28 mouse cellular contexts compared by ENCODE assay signal in the genomic region with DNA sequence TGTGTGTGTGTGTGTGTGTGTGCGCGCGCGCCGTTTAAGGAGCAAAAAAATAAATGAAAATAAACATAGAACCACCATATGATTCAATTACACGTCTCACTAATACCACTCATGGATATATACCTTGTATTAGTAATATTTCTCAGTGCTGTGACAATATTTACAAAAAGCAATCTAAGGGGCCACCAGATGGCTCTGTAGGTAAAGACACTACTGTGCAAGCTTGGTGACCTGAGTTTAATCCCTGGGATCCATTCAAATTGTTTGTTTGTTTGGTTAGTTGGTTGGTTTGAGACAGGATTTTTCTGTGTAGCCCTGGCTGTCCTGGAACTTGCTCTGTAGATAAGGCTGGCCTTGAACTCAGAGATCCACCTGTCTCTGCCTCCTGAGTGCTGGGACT. TPM values are rescaled to one million over a fixed set of nuclear protein-coding genes. Genes with fewer than 3 reads are reported as not detected.
"Had no signal": no experiment of that assay in that cellular context is flagged by ENCODE, and none has a peak within 500 bp of the region (broad histone marks: within the 10 kb centered on the region; RNA-seq: fewer than 3 reads in every experiment).

No protein-coding gene starts in this region.

- DNase-seq: kidney, adult 11 months; kidney, adult 8-10 months; kidney, postnatal 10 days; kidney, postnatal 36 days; layer of hippocampus, adult 9-11 months; lung, adult 18-20 months; lung, postnatal 14 days; lung, postnatal 4 days; right cerebral cortex, postnatal 25 days; spleen, adult 18-20 months; thymus, adult 18-20 months; thymus, postnatal 36 days had no signal

- H3K27ac ChIP-seq: kidney, embryonic 15.5 days; limb, embryonic 12.5 days; limb, embryonic 15.5 days; liver, embryonic 12.5 days; liver, embryonic 15.5 days; lung, embryonic 15.5 days; midbrain, embryonic 13.5 days; neural tube, embryonic 12.5 days; neural tube, embryonic 15.5 days; stomach, embryonic 15.5 days had no signal

- H3K9me3 ChIP-seq: kidney, embryonic 15.5 days; limb, embryonic 15.5 days; liver, embryonic 12.5 days; liver, embryonic 15.5 days; lung, embryonic 15.5 days; midbrain, embryonic 13.5 days; neural tube, embryonic 12.5 days; neural tube, embryonic 15.5 days; stomach, embryonic 15.5 days had no signal

- H3K36me3 ChIP-seq: kidney, embryonic 15.5 days; limb, embryonic 12.5 days; limb, embryonic 15.5 days; liver, embryonic 12.5 days; liver, embryonic 15.5 days; lung, embryonic 15.5 days; midbrain, embryonic 13.5 days; neural tube, embryonic 12.5 days; neural tube, embryonic 15.5 days; stomach, embryonic 15.5 days had no signal

- H3K4me3 ChIP-seq: kidney, embryonic 15.5 days; limb, embryonic 12.5 days; limb, embryonic 15.5 days; liver, embryonic 12.5 days; liver, embryonic 15.5 days; lung, embryonic 15.5 days; midbrain, embryonic 13.5 days; neural tube, embryonic 12.5 days; neural tube, embryonic 15.5 days; stomach, embryonic 15.5 days had no signal

- ATAC-seq: liver, embryonic 12.5 days; midbrain, embryonic 13.5 days had no signal

- H3K4me2 ChIP-seq: kidney, embryonic 15.5 days; limb, embryonic 12.5 days; limb, embryonic 15.5 days; liver, embryonic 12.5 days; liver, embryonic 15.5 days; lung, embryonic 15.5 days; midbrain, embryonic 13.5 days; neural tube, embryonic 12.5 days; neural tube, embryonic 15.5 days; stomach, embryonic 15.5 days had no signal

- H3K9ac ChIP-seq: kidney, embryonic 15.5 days; limb, embryonic 12.5 days; limb, embryonic 15.5 days; liver, embryonic 12.5 days; liver, embryonic 15.5 days; lung, embryonic 15.5 days; midbrain, embryonic 13.5 days; neural tube, embryonic 12.5 days; neural tube, embryonic 15.5 days; stomach, embryonic 15.5 days had no signal

RNA-seq across cellular contexts. Expression of gene Kctd19, which starts 3.4 kb away (rescaled TPM):
- total RNA-seq: layer of hippocampus, postnatal 25 days; left cerebral cortex, adult 18-20 months; left cerebral cortex, postnatal 10 days; left cerebral cortex, postnatal 36 days; megakaryocyte-erythroid progenitor cell, adult 5-6 weeks had no signal
- polyA plus RNA-seq: kidney, embryonic 15.5 days; limb, embryonic 12.5 days; limb, embryonic 15.5 days; liver, embryonic 12.5 days; liver, embryonic 15.5 days; lung, embryonic 15.5 days; midbrain, embryonic 13.5 days; neural tube, embryonic 12.5 days; neural tube, embryonic 15.5 days; stomach, embryonic 15.5 days had no signal

RNA-seq across cellular contexts. Expression of gene Lrrc36, which starts 3.4 kb away (rescaled TPM):
- polyA plus RNA-seq: stomach, embryonic 15.5 days had no signal

RNA-seq across cellular contexts. Expression of gene Plekhg4, which starts 36.9 kb away (rescaled TPM):
- total RNA-seq: megakaryocyte progenitor cell, adult 5-6 weeks; megakaryocyte-erythroid progenitor cell, adult 5-6 weeks had no signal
- polyA plus RNA-seq: liver, embryonic 12.5 days; liver, embryonic 15.5 days had no signal
